Mouse (Mus musculus) MEL (cell line): ENCODE data around the gene Ndufaf3. TPM values are rescaled to one million over a fixed set of nuclear protein-coding genes. Genes with fewer than 3 reads are reported as not detected.

Experiments
- DNase-seq: peaks from one replicate; pipeline ENCODE4 v3.0.0; 2011; ENCODE audit warnings: low read depth, low spot score
- H3K27ac ChIP-seq: 2 replicates; pipeline ENCODE4 v1.5.1; 2012; ENCODE audit warnings: low read depth, mild to moderate bottlenecking, control low read depth, low read length, moderate library complexity; ENCODE audit not compliant: control insufficient read depth
- H3K27me3 ChIP-seq, 2 experiments: fragments of 150-350 bp in 1 of 2; sonication (generic) in 1 of 2; 2 replicates each; pipeline ENCODE4 v1.6.1; 2012; ENCODE audit warnings: low read length in 2 of 2, mild to moderate bottlenecking in 2 of 2, improper control_type of control experiment in 1 of 2, moderate library complexity in 1 of 2; ENCODE audit not compliant: insufficient read depth in 2 of 2, control insufficient read depth in 1 of 2
- H3K36me3 ChIP-seq, 2 experiments: 2 replicates each; pipeline ENCODE4 v1.6.1; 2012 to 2014; ENCODE audit warnings: low read length in 2 of 2, improper control_type of control experiment in 1 of 2, inconsistent platforms in 1 of 2, mild to moderate bottlenecking in 1 of 2; ENCODE audit not compliant: insufficient read depth in 2 of 2, control insufficient read depth in 1 of 2
- H3K4me1 ChIP-seq, 2 experiments: fragments of 150-350 bp in 1 of 2; sonication (generic) in 1 of 2; 2 replicates each; pipeline ENCODE4 v1.6.1; 2012; ENCODE audit warnings: low read length in 2 of 2, improper control_type of control experiment in 1 of 2, mild to moderate bottlenecking in 1 of 2; ENCODE audit not compliant: insufficient read depth in 2 of 2, control insufficient read depth in 1 of 2
- H3K4me3 ChIP-seq, 2 experiments: fragments of 150-350 bp in 1 of 2; sonication (generic) in 1 of 2; 2 replicates each; pipeline ENCODE4 v1.5.1; 2012; ENCODE audit warnings: low read depth in 2 of 2, low read length in 2 of 2, mild to moderate bottlenecking in 2 of 2, moderate library complexity in 2 of 2, control low read depth in 1 of 2, improper control_type of control experiment in 1 of 2; ENCODE audit not compliant: control insufficient read depth in 1 of 2, insufficient read depth in 1 of 2
- H3K79me2 ChIP-seq: 2 replicates; pipeline ENCODE4 v1.6.1; 2012; ENCODE audit warnings: mild to moderate bottlenecking, low read length, moderate library complexity; ENCODE audit not compliant: control insufficient read depth, poor library complexity, insufficient read depth
- H3K9ac ChIP-seq: 2 replicates; pipeline ENCODE4 v1.6.1; 2012; ENCODE audit warnings: low read depth, mild to moderate bottlenecking, control low read depth, low read length, moderate library complexity; ENCODE audit not compliant: control insufficient read depth, poor library complexity, severe bottlenecking
- H3K9me3 ChIP-seq: fragments of 150-350 bp; sonication (generic); replicated peaks from 2 replicates; pipeline ENCODE4 v1.6.1; 2012; ENCODE audit warnings: mild to moderate bottlenecking, low read length, improper control_type of control experiment, moderate library complexity; ENCODE audit not compliant: insufficient read depth
- CHD1 ChIP-seq: IDR thresholded peaks from 2 replicates; pipeline ENCODE4 v1.6.1; 2012; ENCODE audit warnings: low read depth, mild to moderate bottlenecking, inconsistent platforms, low read length, improper control_type of control experiment
- CTCF ChIP-seq, 3 experiments: IDR thresholded peaks in 2 of 3; conservative IDR thresholded peaks in 1 of 3; 2 replicates each; pipeline ENCODE4 v1.5.1; 2011 to 2012; ENCODE audit warnings: low read length in 3 of 3, low read depth in 2 of 3, mild to moderate bottlenecking in 2 of 3, improper control_type of control experiment in 1 of 3, inconsistent platforms in 1 of 3, mixed read lengths in 1 of 3, moderate library complexity in 1 of 3; ENCODE audit not compliant: control insufficient read depth in 1 of 3, insufficient read depth in 1 of 3, poor library complexity in 1 of 3, severe bottlenecking in 1 of 3
- HCFC1 ChIP-seq: IDR thresholded peaks from 2 replicates; pipeline ENCODE4 v1.6.1; 2012; ENCODE audit warnings: low read depth, mild to moderate bottlenecking, inconsistent platforms, low read length, improper control_type of control experiment, moderate library complexity
- KAT2A ChIP-seq: conservative IDR thresholded peaks from 2 replicates; pipeline ENCODE4 v1.6.1; 2012; ENCODE audit warnings: low read depth, low read length, improper control_type of control experiment, inconsistent platforms
- MAFK ChIP-seq: IDR thresholded peaks from 2 replicates; pipeline ENCODE4 v1.6.1; 2011; ENCODE audit warnings: low read depth, mild to moderate bottlenecking, low read length, improper control_type of control experiment, borderline replicate concordance
- MEF2A ChIP-seq: IDR thresholded peaks from 2 replicates; pipeline ENCODE4 v1.6.1; 2014; ENCODE audit warnings: low read depth, mild to moderate bottlenecking, inconsistent platforms, low read length, improper control_type of control experiment; ENCODE audit not compliant: poor library complexity, insufficient replicate concordance, severe bottlenecking; ENCODE audit errors: extremely low read depth
- MYB ChIP-seq: IDR thresholded peaks from 2 replicates; pipeline ENCODE4 v1.6.1; 2011; ENCODE audit warnings: mild to moderate bottlenecking, low read depth, low read length, improper control_type of control experiment
- MYC ChIP-seq: IDR thresholded peaks from 2 replicates; pipeline ENCODE4 v1.6.1; 2011; ENCODE audit warnings: low read depth, mild to moderate bottlenecking, low read length, improper control_type of control experiment, moderate library complexity
- POLR2A ChIP-seq, 2 experiments: IDR thresholded peaks; 2 replicates each; pipeline ENCODE4 v1.6.1; 2011 to 2012; ENCODE audit warnings: low read length in 2 of 2, mild to moderate bottlenecking in 2 of 2, control low read depth in 1 of 2, improper control_type of control experiment in 1 of 2, low read depth in 1 of 2, moderate library complexity in 1 of 2; ENCODE audit not compliant: control insufficient read depth in 1 of 2, insufficient read depth in 1 of 2, poor library complexity in 1 of 2
- POLR2AphosphoS5 ChIP-seq: IDR thresholded peaks from 2 replicates; pipeline ENCODE4 v1.6.1; 2012; ENCODE audit warnings: low read depth, borderline replicate concordance, mild to moderate bottlenecking, inconsistent platforms, low read length, moderate library complexity, mixed read lengths
- RCOR1 ChIP-seq: IDR thresholded peaks from 2 replicates; pipeline ENCODE4 v1.6.1; 2012; ENCODE audit warnings: low read depth, mild to moderate bottlenecking, inconsistent platforms, low read length, improper control_type of control experiment
- UBTF ChIP-seq: IDR thresholded peaks from 2 replicates; pipeline ENCODE4 v1.6.1; 2012; ENCODE audit warnings: low read depth, mild to moderate bottlenecking, inconsistent platforms, low read length, improper control_type of control experiment, moderate library complexity, borderline replicate concordance; ENCODE audit not compliant: insufficient read depth
- USF2 ChIP-seq, 2 experiments: IDR thresholded peaks; 2 replicates each; pipeline ENCODE4 v1.6.1; 2011 to 2012; ENCODE audit warnings: improper control_type of control experiment in 2 of 2, low read length in 2 of 2, borderline replicate concordance in 1 of 2, inconsistent platforms in 1 of 2, low read depth in 1 of 2, mild to moderate bottlenecking in 1 of 2; ENCODE audit not compliant: insufficient read depth in 1 of 2
- ZC3H11A ChIP-seq: IDR thresholded peaks from 2 replicates; pipeline ENCODE4 v1.6.1; 2012; ENCODE audit warnings: low read depth, mild to moderate bottlenecking, inconsistent platforms, low read length, improper control_type of control experiment
- ZKSCAN1 ChIP-seq: IDR thresholded peaks from 2 replicates; pipeline ENCODE4 v1.6.1; 2012; ENCODE audit warnings: low read depth, mild to moderate bottlenecking, inconsistent platforms, low read length, improper control_type of control experiment, moderate library complexity
- ZNF384 ChIP-seq: IDR thresholded peaks from 2 replicates; pipeline ENCODE4 v1.6.1; 2012; ENCODE audit warnings: low read depth, mild to moderate bottlenecking, inconsistent platforms, low read length, improper control_type of control experiment
- polyA plus RNA-seq, 2 experiments: library from polyadenylated mRNA; stranded (reverse) in 1 of 2; unstranded in 1 of 2; fragments of >175 nt in 1 of 2; fragments of >200 nt in 1 of 2; gene quantifications; 2 replicates each; pipeline versions ENCODE4 v1.2.1 to v1.2.4; 2012; ENCODE audit warnings: low replicate concordance in 2 of 2, low read depth in 1 of 2; ENCODE audit not compliant: insufficient read length in 2 of 2, insufficient read depth in 1 of 2, missing spikeins in 1 of 2
- total RNA-seq: library from RNA; depleted of rRNA; stranded (reverse); fragments of 300-350 nt; gene quantifications from 2 replicates; pipeline ENCODE4 v1.2.3, GENCODE M21; 2012

Ndufaf3 gene
- total and polyA plus RNA-seq, 3 experiments = 38.0 to 66.8 TPM; not detected in 1

- TF ChIP-seq HCFC1 (no peak), KAT2A (no peak), ZKSCAN1 (no peak), UBTF (no peak), ZC3H11A (no peak), RCOR1 (no peak), CTCF (IDR thresholded peaks at IDR 0.05 in 2 of 3, conservative IDR thresholded peaks at IDR 0.05 in 1 of 3; ENCODE audit: control insufficient read depth in 1 of 3, insufficient read depth in 1 of 3, low read depth in 2 of 3, low read length in 3 of 3, poor library complexity in 1 of 3, severe bottlenecking in 1 of 3) (no peak), POLR2A (IDR thresholded peaks at IDR 0.05; ENCODE audit: control insufficient read depth in 1 of 2, insufficient read depth in 1 of 2, low read depth in 1 of 2, low read length in 2 of 2, poor library complexity in 1 of 2) (no peak)
- TF ChIP-seq, all 39 proteins: peak for 0
- Histone ChIP-seq H3K4me3 (no peak overlapping the region), H3K27me3 (no peaks in the 10 kb centered on the region), H3K27ac (no peak overlapping the region), H3K9me3 (no peaks in the 10 kb centered on the region), H3K9ac (no peak overlapping the region), H3K4me1 (no peaks in the 10 kb centered on the region; a peak in 1 of 4 replicates), H3K36me3 (peaks cover under 1 to 46% of the 10 kb centered on the region in 2 experiments; a peak in 2 of 4 replicates), H3K79me2 (peaks cover 18% of the 10 kb centered on the region)
- no peak for DNase-seq
Observed at GRCm38 (mm10) chr9:108530954-108531353, 36.3 kb downstream of the Ndufaf3 start.

- no peaks in the 10 kb centered on the region for H3K9me3 ChIP-seq
- H3K36me3 ChIP-seq = peaks cover 18 to 40% of the 10 kb centered on the region in 2 experiments
Observed at GRCm38 (mm10) chr9:108525400-108525799, 41.8 kb downstream of the Ndufaf3 start.

GRCm38 (mm10) chr9:108523341-108523740 is 43.9 kb downstream of the Ndufaf3 start:
- TF ChIP-seq POLR2AphosphoS5 (no peak), USF2 (IDR thresholded peaks at IDR 0.05; ENCODE audit: borderline replicate concordance in 1 of 2, insufficient read depth in 1 of 2, low read depth in 1 of 2, low read length in 2 of 2) (no peak)
- Histone ChIP-seq H3K36me3 (peaks cover 35 to 37% of the 10 kb centered on the region in 2 experiments), H3K9me3 (no peaks in the 10 kb centered on the region), H3K9ac (no peak overlapping the region), H3K79me2 (peaks cover 64% of the 10 kb centered on the region), H3K27me3 (no peaks in the 10 kb centered on the region), H3K27ac (no peak overlapping the region), H3K4me1 (peaks cover 6 to 13% of the 10 kb centered on the region in 2 experiments), H3K4me3 (no peak overlapping the region)
- no peak for DNase-seq

More at GRCm38 (mm10) chr9:108525400-108525799, 41.8 kb downstream of the Ndufaf3 start:
- peaks cover 6 to 7% of the 10 kb centered on the region in 2 experiments for H3K4me1 ChIP-seq
- peaks cover 53% of the 10 kb centered on the region for H3K79me2 ChIP-seq
- no peaks in the 10 kb centered on the region for H3K27me3 ChIP-seq
- no peak overlapping the region for H3K27ac ChIP-seq
- peak in 1 of 3 experiments; percentile 4; a peak in 1 of 6 replicates for TF ChIP-seq CTCF (IDR thresholded peaks at IDR 0.05 in 2 of 3, conservative IDR thresholded peaks at IDR 0.05 in 1 of 3; ENCODE audit: control insufficient read depth in 1 of 3, insufficient read depth in 1 of 3, low read depth in 2 of 3, low read length in 3 of 3, poor library complexity in 1 of 3, severe bottlenecking in 1 of 3)
- no peak for TF ChIP-seq CHD1
- no peak for TF ChIP-seq MEF2A
- TF ChIP-seq ZNF384 = no peak
- TF ChIP-seq MYB = no peak
- TF ChIP-seq MYC = no peak
- TF ChIP-seq MAFK = no peak
- H3K4me3 ChIP-seq = no peak overlapping the region
- H3K9ac ChIP-seq = no peak overlapping the region
- DNase-seq = no peak
